Mouse (Mus musculus) liver, adult (tissue): Measurements from ENCODE around the gene Ncs1.

Experiments used
- GATA4 ChIP-seq: IDR thresholded peaks from 2 replicates; pipeline ENCODE4 v1.6.1; 2014; ENCODE audit warnings: mild to moderate bottlenecking, low read length; ENCODE audit not compliant: insufficient replicate concordance

Ncs1 gene

DNA sequence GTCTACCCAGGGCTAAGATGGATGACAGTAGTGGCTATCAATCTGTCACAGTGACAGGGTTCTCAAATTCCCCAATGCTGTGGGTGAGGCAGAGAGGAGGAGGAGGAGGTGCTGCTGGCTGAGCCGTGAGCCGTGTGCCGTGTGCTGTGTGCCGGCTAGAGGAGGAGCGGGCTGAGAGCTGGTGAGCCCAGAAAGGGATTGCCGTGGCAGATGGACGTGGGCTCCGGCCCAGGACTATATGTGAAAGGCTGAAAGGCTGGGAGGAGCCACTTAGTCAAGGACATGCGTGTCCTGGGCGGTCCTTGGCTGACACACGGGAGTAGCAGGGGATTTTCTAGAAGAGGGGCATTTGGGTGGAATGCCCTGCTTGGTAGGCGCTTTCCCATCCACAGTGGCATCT lies 37.3 kb downstream of the Ncs1 start:
- no peak for TF ChIP-seq GATA4

DNA sequence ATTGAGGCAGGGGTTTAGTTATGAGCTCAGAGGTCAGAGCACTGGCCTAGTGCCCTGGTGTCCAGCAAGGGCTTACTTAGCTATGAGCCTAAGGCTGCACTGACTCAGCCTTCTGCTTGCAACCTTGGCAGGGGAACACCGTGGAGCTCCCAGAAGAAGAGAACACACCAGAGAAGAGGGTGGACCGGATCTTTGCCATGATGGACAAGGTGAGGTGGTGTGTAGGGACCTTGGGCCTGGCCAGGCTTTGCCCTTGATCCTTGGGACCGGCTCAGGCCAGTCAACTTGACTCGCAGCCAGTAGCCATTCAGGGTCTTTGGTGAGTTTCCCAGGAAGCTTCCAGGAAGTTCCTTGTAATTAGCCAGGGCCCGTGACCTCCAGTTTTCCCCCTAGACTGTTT lies 38.9 kb downstream of the Ncs1 start:
- no peak for TF ChIP-seq GATA4

DNA sequence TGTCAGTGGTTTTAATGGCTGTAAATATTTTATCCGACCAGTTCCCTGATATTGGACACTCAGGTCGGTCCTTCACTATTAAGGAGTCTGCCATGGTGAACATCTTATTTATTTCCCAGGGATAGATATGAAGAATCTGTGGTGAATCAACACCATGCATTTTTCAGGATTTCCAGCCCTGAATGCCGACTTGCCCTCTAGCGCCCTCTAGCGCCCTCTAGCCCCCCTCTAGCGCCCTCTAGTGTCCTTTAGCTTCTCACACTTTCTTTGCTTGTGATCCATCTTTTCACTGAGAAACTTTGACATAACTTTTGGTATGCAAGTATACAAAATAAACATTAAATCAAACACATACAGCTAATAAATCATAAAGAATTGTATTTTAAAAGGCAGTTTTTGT lies 45.8 kb downstream of the Ncs1 start:
- TF ChIP-seq GATA4: no peak

DNA sequence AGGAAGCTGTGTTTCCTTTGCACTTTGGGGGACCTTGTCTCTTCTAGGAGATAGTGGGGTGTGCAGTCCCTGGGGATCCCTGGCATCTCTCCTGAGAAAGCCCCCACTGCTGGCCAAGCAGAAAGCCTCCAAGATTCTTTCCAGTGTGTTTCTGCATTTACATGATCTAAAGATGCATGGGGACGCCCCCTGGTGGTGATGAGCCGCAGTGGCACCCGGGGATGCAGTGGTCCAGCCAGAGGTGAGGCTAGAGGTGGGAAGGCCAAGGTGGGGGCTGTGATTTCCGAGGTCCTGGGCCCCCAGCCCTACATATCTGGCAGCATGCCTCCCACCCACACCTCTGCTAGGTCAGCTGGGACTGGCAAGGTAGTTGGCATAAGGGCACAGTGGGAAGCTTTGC lies 49.4 kb downstream of the Ncs1 start:
- TF ChIP-seq GATA4: no peak

DNA sequence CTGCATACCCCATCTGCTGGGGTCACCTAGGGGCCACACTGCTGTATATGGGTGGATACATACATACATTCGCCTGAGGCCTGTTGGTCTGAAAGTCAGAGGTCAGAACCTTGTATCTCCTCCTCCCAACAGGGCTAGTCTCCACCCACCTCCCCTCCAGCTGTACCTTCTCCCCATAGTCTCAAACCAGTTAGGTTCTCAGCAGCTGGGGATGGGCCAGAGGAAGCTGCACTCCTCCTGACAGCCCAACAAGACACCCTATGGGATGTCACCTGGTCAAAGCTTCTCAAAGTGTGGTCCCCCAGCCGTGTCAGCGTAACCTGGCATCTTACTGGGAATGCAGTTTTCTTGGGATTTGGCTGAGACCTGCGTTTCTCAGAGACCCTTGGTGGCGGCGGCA lies 50.8 kb downstream of the Ncs1 start:
- no peak for TF ChIP-seq GATA4

DNA sequence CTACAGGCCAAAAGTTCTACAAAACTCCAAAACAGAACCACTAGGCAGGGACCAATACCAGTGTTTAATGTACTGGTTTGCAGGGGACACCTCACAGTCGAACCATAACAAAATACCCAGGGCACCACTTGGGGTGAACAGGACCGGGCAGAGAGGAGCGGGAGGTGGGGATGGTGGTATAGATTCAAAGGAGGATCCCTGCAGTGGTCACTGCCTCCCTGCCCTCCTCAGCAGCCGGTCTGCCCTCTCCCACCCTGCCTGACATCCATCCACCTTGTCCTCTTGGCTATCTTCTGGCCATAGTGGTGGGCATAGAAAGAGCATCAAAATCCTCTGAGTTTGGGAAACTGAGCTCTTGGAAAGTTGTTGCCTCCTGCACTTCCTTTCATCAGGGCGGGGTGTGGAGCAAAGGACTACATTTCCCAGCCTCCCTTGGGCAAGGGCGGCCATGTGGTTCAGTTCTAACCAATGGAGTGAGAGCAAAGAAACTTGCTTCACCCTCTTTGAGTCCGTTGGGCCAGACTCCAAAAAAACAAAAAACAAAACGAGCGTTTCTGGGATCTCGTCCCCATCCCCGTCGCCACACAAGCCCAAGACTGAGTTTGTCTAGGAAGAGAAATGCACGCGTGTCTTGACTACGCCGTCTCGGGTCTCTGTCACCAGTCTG lies 52.1 kb downstream of the Ncs1 start:
- TF ChIP-seq GATA4: no peak

DNA sequence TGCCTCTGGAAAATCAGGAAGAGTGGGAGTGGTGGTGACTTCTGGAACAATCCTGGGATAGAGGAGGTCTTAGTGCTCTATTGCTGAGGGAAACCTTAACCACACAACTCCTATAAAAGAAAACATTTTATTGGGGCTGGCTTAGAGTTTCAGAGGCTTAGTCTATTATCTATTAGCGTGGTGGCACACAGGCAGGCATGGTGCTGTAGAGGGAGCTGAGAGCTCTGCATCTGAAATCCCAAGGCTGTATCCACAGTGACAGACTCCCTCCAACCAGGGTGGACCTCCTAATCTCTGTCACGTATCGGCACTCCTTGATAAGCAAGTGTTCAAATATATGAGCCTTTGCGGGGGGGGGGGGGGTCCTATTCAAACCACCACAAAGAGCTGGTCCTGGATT lies 53.2 kb downstream of the Ncs1 start:
- no peak for TF ChIP-seq GATA4

DNA sequence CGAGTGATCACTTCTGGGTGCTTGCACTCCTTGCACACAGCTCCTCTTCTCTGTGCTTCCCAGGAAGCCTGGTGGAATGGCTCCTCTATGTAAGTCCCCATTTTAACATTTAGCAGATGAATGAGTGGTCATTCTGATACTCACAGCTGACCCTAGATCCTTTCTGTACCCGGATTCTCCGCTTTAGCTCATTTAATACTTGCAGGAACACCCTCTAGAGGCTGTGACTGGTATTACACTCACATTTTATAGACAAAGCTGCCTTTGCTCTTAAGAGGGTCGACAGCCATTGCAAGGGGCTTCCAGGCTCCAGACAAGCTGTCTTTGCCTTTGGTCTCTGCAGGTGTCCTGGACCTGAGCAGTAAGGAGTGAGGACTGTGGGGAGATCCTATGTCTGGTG lies 53.6 kb downstream of the Ncs1 start:
- TF ChIP-seq GATA4: no peak

DNA sequence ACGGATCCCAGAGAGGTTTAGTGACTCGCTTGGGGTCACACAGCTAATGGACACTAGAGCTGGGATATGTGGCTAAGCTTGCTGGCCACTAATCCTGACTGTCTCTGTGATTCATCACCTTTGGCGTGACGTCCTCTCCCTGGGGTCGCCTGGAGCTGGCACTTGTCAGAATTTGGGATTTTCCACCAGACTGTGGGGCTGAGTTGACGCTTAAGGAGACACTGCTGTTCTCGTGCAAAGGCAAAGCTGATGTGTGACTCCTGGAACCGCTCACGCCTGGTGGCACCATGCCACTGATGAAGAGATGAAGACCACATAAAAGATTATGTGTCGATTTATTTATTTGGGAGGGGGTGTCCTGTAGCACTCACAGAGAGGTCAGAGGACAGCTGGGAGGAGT lies 54.4 kb downstream of the Ncs1 start:
- no peak for TF ChIP-seq GATA4

DNA sequence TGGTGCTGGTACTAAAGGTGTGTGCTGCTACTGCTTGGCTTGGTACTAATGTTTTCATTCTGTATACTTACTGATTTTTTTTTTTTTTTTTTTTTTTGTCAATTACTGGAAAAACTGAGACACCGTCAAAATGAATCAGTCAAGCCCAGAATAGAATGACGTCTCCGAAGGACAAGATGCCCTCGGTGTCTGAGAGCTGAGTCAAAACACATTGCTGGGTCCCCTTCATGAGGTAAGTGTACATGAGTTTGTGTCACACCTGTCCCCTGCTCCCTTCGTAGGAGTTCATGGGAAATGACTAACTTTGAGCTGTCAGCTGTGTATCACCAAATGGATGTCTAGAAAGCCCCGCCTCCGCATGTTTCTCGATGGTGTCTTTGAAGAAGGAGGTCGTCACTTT lies 57.6 kb downstream of the Ncs1 start:
- no peak for TF ChIP-seq GATA4

DNA sequence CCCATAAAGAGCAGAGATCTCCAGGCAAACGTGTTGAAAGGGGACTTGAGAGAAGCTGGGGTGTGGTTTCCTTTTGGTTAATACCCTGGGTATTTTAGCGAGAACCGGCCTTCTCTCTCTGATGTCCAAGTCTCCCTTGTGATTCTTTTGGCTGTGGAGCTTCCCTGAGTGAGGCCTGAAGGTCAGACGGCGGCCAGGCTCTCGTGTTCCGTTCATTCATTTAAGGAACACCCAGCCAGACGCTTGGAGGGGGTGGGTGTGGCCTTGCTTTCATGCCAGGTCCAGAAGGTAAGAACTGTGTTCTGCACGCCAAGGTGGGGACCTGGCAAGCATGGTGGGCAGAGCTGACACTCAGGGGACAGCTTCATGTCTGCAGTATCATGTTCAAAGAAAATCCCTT lies 58.6 kb downstream of the Ncs1 start:
- no peak for TF ChIP-seq GATA4

DNA sequence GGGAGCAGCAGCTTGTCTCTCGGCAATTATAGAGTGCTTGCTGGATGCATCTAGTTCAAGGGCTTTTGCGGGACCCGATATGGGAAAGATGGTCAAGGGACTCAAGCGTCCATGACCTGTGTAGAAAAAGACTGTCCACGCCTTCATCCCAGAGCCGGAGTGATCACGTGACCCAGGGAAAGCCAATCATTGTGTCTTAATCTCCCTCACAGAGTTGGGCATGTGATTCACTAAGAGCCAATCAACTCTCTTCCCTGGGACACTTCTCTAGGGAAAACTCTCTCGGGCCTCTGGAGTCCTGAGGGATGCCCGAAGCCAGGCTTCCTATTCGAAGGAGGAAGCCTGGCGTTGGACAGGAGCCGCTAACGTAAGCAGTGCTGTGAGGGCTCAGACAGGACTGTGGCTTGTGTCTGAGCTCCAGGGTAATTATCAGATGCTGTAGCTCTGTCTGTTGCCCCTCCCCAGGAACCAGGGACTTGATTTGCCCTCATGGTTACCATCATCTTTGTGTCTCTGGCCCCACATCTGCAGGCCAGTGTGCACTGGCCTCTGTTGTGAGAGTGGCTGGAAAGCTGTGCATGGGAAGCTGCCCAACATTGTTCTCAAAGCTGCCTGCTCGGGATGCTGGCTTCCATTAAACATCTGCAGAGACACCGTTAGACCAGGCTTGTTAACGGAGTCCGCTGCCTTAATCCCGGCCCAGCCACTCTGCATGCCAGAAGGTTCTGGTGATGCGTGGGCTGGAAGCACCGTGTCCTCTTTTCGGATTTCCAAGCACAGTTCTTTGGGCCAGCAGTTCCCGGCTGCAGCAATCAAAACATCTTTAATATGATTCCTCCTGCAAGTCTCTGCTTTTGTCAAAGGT lies 59.4 kb downstream of the Ncs1 start:
- TF ChIP-seq GATA4: no peak

DNA sequence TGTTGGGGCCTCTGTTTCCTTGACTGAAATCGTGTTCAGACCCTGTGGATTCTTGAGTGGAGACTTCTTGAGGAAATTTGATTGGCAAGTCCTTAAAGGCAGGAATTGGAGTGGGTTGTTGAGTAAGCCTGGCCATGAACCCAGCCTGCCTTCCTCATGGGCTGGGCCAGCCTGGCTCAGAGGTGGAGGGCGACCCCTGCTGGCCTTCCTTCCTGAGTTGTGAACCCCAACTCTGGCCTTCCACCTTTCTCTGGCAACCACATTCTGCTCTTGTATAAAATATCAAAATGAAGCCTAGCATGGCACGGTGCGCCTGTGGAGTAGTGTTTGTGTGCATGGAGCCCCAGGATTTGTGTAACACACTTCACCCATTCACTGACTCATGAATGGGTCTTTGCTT lies 60.1 kb downstream of the Ncs1 start:
- no peak for TF ChIP-seq GATA4

DNA sequence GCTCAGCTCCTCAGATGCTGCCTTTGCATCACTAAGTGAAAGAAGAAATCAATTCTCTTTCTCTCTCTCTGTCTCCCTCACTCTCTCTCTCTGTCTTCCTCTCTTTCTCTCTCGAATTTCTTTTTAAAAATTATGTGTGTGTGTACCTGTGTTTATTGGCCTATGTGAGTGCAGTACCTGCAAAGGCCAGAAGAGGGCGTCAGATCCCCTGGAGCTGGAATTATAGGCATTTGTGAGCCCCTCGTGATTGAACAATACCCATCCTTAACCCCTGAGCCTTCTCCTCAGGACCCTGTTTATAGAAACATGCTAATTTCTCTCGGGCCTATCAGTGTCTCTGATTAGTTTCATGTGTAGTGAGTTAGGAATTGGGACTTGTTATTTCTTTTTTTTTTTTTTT lies 62.6 kb downstream of the Ncs1 start:
- TF ChIP-seq GATA4: no peak

DNA sequence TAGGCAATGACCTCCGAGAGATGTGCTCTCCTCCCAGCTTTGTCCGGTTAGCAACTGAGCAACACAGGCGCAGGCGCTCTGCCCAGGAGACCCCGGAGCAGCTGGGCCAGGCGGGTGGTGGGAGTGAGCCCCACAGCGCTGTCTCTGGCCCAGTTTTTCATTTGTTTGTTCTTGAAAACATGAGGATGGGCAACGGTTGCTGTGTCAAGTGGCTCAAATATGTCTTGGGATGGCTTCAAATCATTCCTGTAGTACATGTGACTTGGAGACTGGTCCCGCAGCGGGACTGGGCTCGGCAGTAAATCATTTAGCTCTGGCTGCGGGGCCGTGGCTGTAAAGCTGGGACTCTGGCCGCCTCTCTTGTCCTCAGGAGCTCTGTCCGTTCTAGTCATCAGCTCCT lies 63.9 kb downstream of the Ncs1 start:
- no peak for TF ChIP-seq GATA4

DNA sequence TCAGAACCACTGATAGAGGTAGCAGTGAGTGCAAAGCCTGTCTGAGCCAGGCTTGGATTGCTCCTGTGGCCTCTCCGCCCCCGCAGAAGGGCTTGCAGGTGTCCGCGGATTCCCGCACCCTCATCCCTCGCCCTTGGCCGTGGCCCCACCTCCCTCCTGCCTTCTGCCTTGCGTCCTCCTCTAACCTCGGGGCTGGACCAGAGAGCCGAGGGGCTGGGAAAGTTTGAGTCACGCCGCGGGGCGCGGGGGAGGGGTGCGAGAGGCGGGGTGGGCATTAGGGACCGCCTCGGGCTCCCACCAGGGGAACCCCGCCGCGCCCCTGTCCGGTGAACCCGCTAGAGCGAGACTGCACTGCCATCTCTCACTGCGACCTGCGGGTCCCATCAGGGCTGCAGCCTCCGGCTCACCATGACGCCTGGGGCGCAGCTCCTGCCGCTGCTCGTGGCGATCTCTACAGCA lies 68.4 kb downstream of the Ncs1 start, which contains the start of gene Hmcn2:
Hmcn2 (plus strand) TSS at position 409 of the 459 bp plus-strand sequence.
- no peak for TF ChIP-seq GATA4
